Mouse (Mus musculus): ENCODE results near the gene Tbl3. TPM values are rescaled to one million over a fixed set of nuclear protein-coding genes. Genes with fewer than 3 reads are reported as not detected.
"Not testable (repeated sequence)": the region's sequence is repeated elsewhere in the genome, so short reads cannot be mapped to it uniquely, and the experiment has no call there.

Tbl3 gene
- polyA plus RNA-seq, 1 experiment from 2014 or later = 71.4 TPM

GRCm38 (mm10) chr17:24723122-24723880 is 15.8 kb upstream of the Tbl3 start:
- ATAC-seq (replicated peaks) = no peak
- H3K27ac ChIP-seq = peak overlapping the region; percentile 88; the same call in 1 of the 2 replicates
- H3K27me3 ChIP-seq (replicated peaks) = peaks cover 9% of the 10 kb centered on the region; the same call in 1 of the 2 replicates
- peaks cover 42% of the 10 kb centered on the region for H3K4me1 ChIP-seq
- no peaks in the 10 kb centered on the region for H3K9me3 ChIP-seq
- H3K4me2 ChIP-seq = peak overlapping the region; percentile 70
- H3K4me3 ChIP-seq = peak overlapping the region; percentile 93
- H3K36me3 ChIP-seq (replicated peaks) = peaks cover 10% of the 10 kb centered on the region
- peak overlapping the region; percentile 94 for H3K9ac ChIP-seq
- WGBS = 4% methylated on average over 12 of the region's 12 CpGs

- peaks cover 42% of the 10 kb centered on the region for H3K4me1 ChIP-seq
- no peaks in the 10 kb centered on the region for H3K9me3 ChIP-seq
- H3K36me3 ChIP-seq (replicated peaks) = peaks cover 10% of the 10 kb centered on the region
- H3K27ac ChIP-seq = no peak overlapping the region
- 43% methylated on average over 13 of the region's 13 CpGs for WGBS
- H3K4me2 ChIP-seq = peak overlapping the region; percentile 70
- ATAC-seq (replicated peaks) = no peak
- 0 out of 2 replicates have a peak overlapping the region, but pooled peaks have one; percentile 93 for H3K4me3 ChIP-seq
- 0 out of 2 replicates have a peak, but pooled peaks cover 2% of the 10 kb centered on the region for H3K27me3 ChIP-seq (replicated peaks)
- H3K9ac ChIP-seq = no peak overlapping the region
Observed at GRCm38 (mm10) chr17:24722220-24722924, 14.9 kb upstream of the Tbl3 start.

- H3K27ac ChIP-seq; H3K27me3 ChIP-seq (replicated peaks); ATAC-seq (replicated peaks); H3K9me3 ChIP-seq: not testable (repeated sequence)
- Histone ChIP-seq H3K4me1 (peaks cover 42% of the 10 kb centered on the region), H3K36me3 (replicated peaks) (peaks cover 10% of the 10 kb centered on the region), H3K4me2 (peak overlapping the region; percentile 72), H3K4me3 (peak overlapping the region; percentile 77), H3K9ac (peak overlapping the region; percentile 5; the same call in 1 of the 2 replicates)
- 70% methylated on average over 7 of the region's 7 CpGs for WGBS
Observed at GRCm38 (mm10) chr17:24721383-24721955, 14.0 kb upstream of the Tbl3 start.

- Histone ChIP-seq H3K9ac (peak overlapping the region; percentile 70), H3K4me1 (peaks cover 42% of the 10 kb centered on the region), H3K4me2 (peak overlapping the region; percentile 72), H3K36me3 (replicated peaks) (peaks cover 10% of the 10 kb centered on the region), H3K4me3 (peak overlapping the region; percentile 77)
- under 1% methylated on average over 11 of the region's 11 CpGs for WGBS
- not testable (repeated sequence) for H3K27me3 ChIP-seq (replicated peaks); H3K27ac ChIP-seq; H3K9me3 ChIP-seq; ATAC-seq (replicated peaks)
Observed at GRCm38 (mm10) chr17:24720616-24721015, 13.2 kb upstream of the Tbl3 start.

GRCm38 (mm10) chr17:24719494-24720222 is 12.2 kb upstream of the Tbl3 start:
- Histone ChIP-seq H3K9ac (peak overlapping the region; percentile 87), H3K4me1 (peaks cover 42% of the 10 kb centered on the region), H3K36me3 (replicated peaks) (peaks cover 10% of the 10 kb centered on the region), H3K4me2 (peak overlapping the region; percentile 72), H3K9me3 (no peaks in the 10 kb centered on the region), H3K4me3 (peak overlapping the region; percentile 77), H3K27me3 (replicated peaks) (no peaks in the 10 kb centered on the region), H3K27ac (peak overlapping the region; percentile 83)
- under 1% methylated on average over 61 of the region's 61 CpGs for WGBS
- ATAC-seq (replicated peaks) = peak; percentile 98

- WGBS = 70% methylated on average over 5 of the region's 5 CpGs
- not testable (repeated sequence) for H3K27me3 ChIP-seq (replicated peaks); H3K27ac ChIP-seq; H3K9me3 ChIP-seq; ATAC-seq (replicated peaks)
- H3K36me3 ChIP-seq (replicated peaks) = peaks cover 10% of the 10 kb centered on the region
- H3K4me1 ChIP-seq = peaks cover 38% of the 10 kb centered on the region
- H3K4me3 ChIP-seq = peak overlapping the region; percentile 77
- peak overlapping the region; percentile 87; the same call in 1 of the 2 replicates for H3K9ac ChIP-seq
- H3K4me2 ChIP-seq = peak overlapping the region; percentile 72
Observed at GRCm38 (mm10) chr17:24718938-24719337, 11.5 kb upstream of the Tbl3 start.

- 77% methylated on average over 4 of the region's 4 CpGs for WGBS
- Histone ChIP-seq H3K4me1 (peaks cover 28% of the 10 kb centered on the region), H3K27me3 (replicated peaks) (no peaks in the 10 kb centered on the region), H3K9ac (no peak within 1 kb of the TSS), H3K36me3 (replicated peaks) (peaks cover 10% of the 10 kb centered on the region), H3K27ac (no peak within 1 kb of the TSS), H3K4me3 (peak within 1 kb of the TSS; percentile 77), H3K9me3 (no peaks in the 10 kb centered on the region), H3K4me2 (peak within 1 kb of the TSS; percentile 72)
- ATAC-seq (replicated peaks) = no peak
Observed at GRCm38 (mm10) chr17:24717943-24718342, 10.5 kb upstream of the Tbl3 start, which contains the start of the genes Rnf151 and Rps2. Rnf151 (minus strand) TSS chr17:24718063. Rps2 (plus strand) TSS chr17:24718116.

GRCm38 (mm10) chr17:24716166-24716682 is 8.8 kb upstream of the Tbl3 start:
- Histone ChIP-seq H3K4me3 (no peak overlapping the region), H3K4me1 (peaks cover 12% of the 10 kb centered on the region), H3K9ac (no peak overlapping the region), H3K9me3 (no peaks in the 10 kb centered on the region), H3K4me2 (no peak overlapping the region), H3K27ac (no peak overlapping the region), H3K27me3 (replicated peaks) (no peaks in the 10 kb centered on the region), H3K36me3 (replicated peaks) (no peaks in the 10 kb centered on the region)
- 96% methylated on average over 15 of the region's 15 CpGs for WGBS
- ATAC-seq (replicated peaks) = no peak

GRCm38 (mm10) chr17:24715556-24715955 is 8.1 kb upstream of the Tbl3 start:
- Histone ChIP-seq H3K9ac (no peak overlapping the region), H3K4me3 (no peak overlapping the region), H3K36me3 (replicated peaks) (no peaks in the 10 kb centered on the region), H3K4me2 (no peak overlapping the region), H3K9me3 (no peaks in the 10 kb centered on the region), H3K4me1 (0 out of 2 replicates have a peak, but pooled peaks cover 7% of the 10 kb centered on the region), H3K27me3 (replicated peaks) (no peaks in the 10 kb centered on the region), H3K27ac (no peak overlapping the region)
- WGBS = 21% methylated on average over 6 of the region's 6 CpGs
- ATAC-seq (replicated peaks) = no peak

GRCm38 (mm10) chr17:24708646-24709045 is 1.2 kb upstream of the Tbl3 start:
- H3K27ac ChIP-seq = no peak overlapping the region
- H3K36me3 ChIP-seq (replicated peaks) = peaks cover 13% of the 10 kb centered on the region; the same call in 1 of the 2 replicates
- H3K4me3 ChIP-seq = no peak overlapping the region
- WGBS = 39% methylated on average over 2 of the region's 2 CpGs
- no peaks in the 10 kb centered on the region for H3K27me3 ChIP-seq (replicated peaks)
- no peak overlapping the region for H3K9ac ChIP-seq
- no peaks in the 10 kb centered on the region for H3K9me3 ChIP-seq
- no peak overlapping the region for H3K4me2 ChIP-seq
- peaks cover 20% of the 10 kb centered on the region for H3K4me1 ChIP-seq
- no peak for ATAC-seq (replicated peaks)

GRCm38 (mm10) chr17:24707801-24708425 is 453 bp upstream of the Tbl3 start:
- peak; percentile 76 for ATAC-seq (replicated peaks)
- Histone ChIP-seq H3K4me2 (peak overlapping the region; percentile 81), H3K36me3 (replicated peaks) (peaks cover 15% of the 10 kb centered on the region; the same call in 1 of the 2 replicates), H3K9ac (peak overlapping the region; percentile 80), H3K27me3 (replicated peaks) (no peaks in the 10 kb centered on the region), H3K4me1 (peaks cover 20% of the 10 kb centered on the region), H3K9me3 (no peaks in the 10 kb centered on the region), H3K27ac (peak overlapping the region; percentile 82), H3K4me3 (peak overlapping the region; percentile 92)
- WGBS = 6% methylated on average over 24 of the region's 24 CpGs

Data from midbrain, embryonic 15.5 days (tissue).